Comparison of ENCODE assay signal across 8 mouse cellular contexts in genomic region chr5:115181248-115181940, GRCm38 (mm10). TPM values are rescaled to one million over a fixed set of nuclear protein-coding genes. Genes with fewer than 3 reads are reported as not detected.
DNase-seq lines count a peak whose midpoint lies in the region; ATAC-seq and TF ChIP-seq lines count a peak whose summit lies in the region.

No protein-coding gene starts in this region.

- H3K27me3 ChIP-seq in forebrain, embryonic 10.5 days (ENCODE audit: poor library complexity, severe bottlenecking) = peaks cover 24% of the 10 kb centered on the region
- H3K27me3 ChIP-seq in forebrain, postnatal 0 days (ENCODE audit: insufficient read depth, low read length) = no peaks in the 10 kb centered on the region
- H3K27me3 ChIP-seq in heart, postnatal 0 days (ENCODE audit: control insufficient read depth, insufficient read depth, low read length) = no peaks in the 10 kb centered on the region

- ATAC-seq in forebrain, postnatal 0 days = no peak
- 0 out of 2 replicates have a peak, but pooled peaks have one; percentile 47 for ATAC-seq in heart, postnatal 0 days (ENCODE audit: insufficient read depth, low read depth)

- no peak for TF ChIP-seq EP300 in heart, postnatal 0 days (IDR thresholded peaks at IDR 0.05; ENCODE audit: low read depth)

- H3K9ac ChIP-seq in forebrain, postnatal 0 days = no peak overlapping the region
- no peak overlapping the region for H3K9ac ChIP-seq in heart, postnatal 0 days (replicated peaks; ENCODE audit: low read depth, low read length)

- no peak overlapping the region for H3K4me3 ChIP-seq in forebrain, embryonic 10.5 days
- H3K4me3 ChIP-seq in forebrain, postnatal 0 days (ENCODE audit: low read depth, low read length) = no peak overlapping the region
- no peak overlapping the region for H3K4me3 ChIP-seq in heart, postnatal 0 days (ENCODE audit: low read depth, low read length)

- peak overlapping the region; percentile 27; the same call in 1 of the 2 replicates for H3K27ac ChIP-seq in forebrain, embryonic 10.5 days
- no peak overlapping the region for H3K27ac ChIP-seq in forebrain, postnatal 0 days (ENCODE audit: low read depth, low read length)
- H3K27ac ChIP-seq in heart, postnatal 0 days (ENCODE audit: low read depth) = no peak overlapping the region

- H3K36me3 ChIP-seq in forebrain, embryonic 10.5 days (replicated peaks) = no peaks in the 10 kb centered on the region
- H3K36me3 ChIP-seq in forebrain, postnatal 0 days (ENCODE audit: insufficient read depth) = no peaks in the 10 kb centered on the region
- no peaks in the 10 kb centered on the region for H3K36me3 ChIP-seq in heart, postnatal 0 days (replicated peaks; ENCODE audit: control insufficient read depth, insufficient read depth, low read length)

- DNase-seq in forebrain, embryonic 10.5 days (ENCODE audit: extremely low spot score, low spot score) = no peak
- no peak for DNase-seq in forebrain, postnatal 0 days
- peak; percentile 85 for DNase-seq in R1 (ENCODE audit: low read depth, low spot score)
- no peak for DNase-seq in heart, postnatal 0 days (ENCODE audit: low spot score)
- peak; percentile 53 for DNase-seq in lung, postnatal 10 days
- no peak for DNase-seq in layer of hippocampus, adult 9-10 months (ENCODE audit: low spot score)
- no peak for DNase-seq in layer of hippocampus, adult 11-12 months (ENCODE audit: low spot score)
- DNase-seq in right cerebral cortex, adult 18-20 months = no peak

- WGBS in forebrain, embryonic 10.5 days = 87% methylated on average over 13 of the region's 13 CpGs
- WGBS in forebrain, postnatal 0 days = 76% methylated on average over 13 of the region's 13 CpGs
- WGBS in heart, postnatal 0 days = 59% methylated on average over 13 of the region's 13 CpGs

- no peaks in the 10 kb centered on the region for H3K9me3 ChIP-seq in forebrain, embryonic 10.5 days
- no peaks in the 10 kb centered on the region for H3K9me3 ChIP-seq in forebrain, postnatal 0 days (ENCODE audit: low read length)
- H3K9me3 ChIP-seq in heart, postnatal 0 days (replicated peaks; ENCODE audit: control insufficient read depth, low read length) = no peaks in the 10 kb centered on the region

- no peak overlapping the region for H3K4me2 ChIP-seq in forebrain, postnatal 0 days (ENCODE audit: low read depth)
- H3K4me2 ChIP-seq in heart, postnatal 0 days (ENCODE audit: low read depth, low read length) = no peak overlapping the region

- H3K4me1 ChIP-seq in forebrain, embryonic 10.5 days = peaks cover 28% of the 10 kb centered on the region
- H3K4me1 ChIP-seq in forebrain, postnatal 0 days (ENCODE audit: insufficient read depth) = 0 out of 2 replicates have a peak, but pooled peaks cover 4% of the 10 kb centered on the region
- peaks cover 11% of the 10 kb centered on the region for H3K4me1 ChIP-seq in heart, postnatal 0 days (ENCODE audit: control insufficient read depth, insufficient read depth)

- no peak for TF ChIP-seq CTCF in forebrain, postnatal 0 days (IDR thresholded peaks at IDR 0.05; ENCODE audit: low read depth)
- no peak for TF ChIP-seq CTCF in heart, postnatal 0 days (IDR thresholded peaks at IDR 0.05; ENCODE audit: low read depth)

RNA-seq across cellular contexts. Expression of gene Cabp1, which starts 12.8 kb away (rescaled TPM):
- 0.31 and 0.43 TPM in 2 replicates for polyA plus RNA-seq in forebrain, embryonic 10.5 days (2016; fragmentation: Nextera tagmentation; extraction: Ambion mirVana)
- 28.1 and 31.5 TPM in 2 replicates for total RNA-seq in forebrain, postnatal 0 days (2014; rRNA removed)
- polyA plus RNA-seq in forebrain, postnatal 0 days (2015; fragmentation: Nextera tagmentation; extraction: Ambion mirVana) = 12.6 and 19.4 TPM in 2 replicates
- 0.39 and 4.1 TPM in 2 replicates for total RNA-seq in heart, postnatal 0 days (2014; rRNA removed; ENCODE audit: low replicate concordance)
- polyA plus RNA-seq in heart, postnatal 0 days (2015; fragmentation: Nextera tagmentation; extraction: Ambion mirVana) = 0.78 and 0.96 TPM in 2 replicates

RNA-seq across cellular contexts. Expression of gene Mlec, which starts 23.4 kb away (rescaled TPM):
- 64.2 and 67.3 TPM in 2 replicates for polyA plus RNA-seq in forebrain, embryonic 10.5 days (2016; fragmentation: Nextera tagmentation; extraction: Ambion mirVana)
- 49.9 and 58.6 TPM in 2 replicates for total RNA-seq in forebrain, postnatal 0 days (2014; rRNA removed)
- polyA plus RNA-seq in forebrain, postnatal 0 days (2015; fragmentation: Nextera tagmentation; extraction: Ambion mirVana) = 8.4 and 15.7 TPM in 2 replicates
- 68.4 and 74.8 TPM in 2 replicates for total RNA-seq in heart, postnatal 0 days (2014; rRNA removed; ENCODE audit: low replicate concordance)
- 20.4 and 21.1 TPM in 2 replicates for polyA plus RNA-seq in heart, postnatal 0 days (2015; fragmentation: Nextera tagmentation; extraction: Ambion mirVana)

RNA-seq across cellular contexts. Expression of gene Unc119b, which starts 46.6 kb away (rescaled TPM):
- polyA plus RNA-seq in forebrain, embryonic 10.5 days (2016; fragmentation: Nextera tagmentation; extraction: Ambion mirVana) = 75.4 and 77.6 TPM in 2 replicates
- 24.7 and 27.2 TPM in 2 replicates for total RNA-seq in forebrain, postnatal 0 days (2014; rRNA removed)
- 17.4 and 20.3 TPM in 2 replicates for polyA plus RNA-seq in forebrain, postnatal 0 days (2015; fragmentation: Nextera tagmentation; extraction: Ambion mirVana)
- total RNA-seq in heart, postnatal 0 days (2014; rRNA removed; ENCODE audit: low replicate concordance) = 17.0 and 25.9 TPM in 2 replicates
- 10.6 and 11.7 TPM in 2 replicates for polyA plus RNA-seq in heart, postnatal 0 days (2015; fragmentation: Nextera tagmentation; extraction: Ambion mirVana)

RNA-seq across cellular contexts. Expression of gene Pop5, which starts 54.2 kb away (rescaled TPM):
- 116 and 119 TPM in 2 replicates for polyA plus RNA-seq in forebrain, embryonic 10.5 days (2016; fragmentation: Nextera tagmentation; extraction: Ambion mirVana)
- total RNA-seq in forebrain, postnatal 0 days (2014; rRNA removed) = 32.8 and 40.8 TPM in 2 replicates
- 85.9 and 96.6 TPM in 2 replicates for polyA plus RNA-seq in forebrain, postnatal 0 days (2015; fragmentation: Nextera tagmentation; extraction: Ambion mirVana)
- 41.1 and 71.6 TPM in 2 replicates for total RNA-seq in heart, postnatal 0 days (2014; rRNA removed; ENCODE audit: low replicate concordance)
- 57.9 and 65.9 TPM in 2 replicates for polyA plus RNA-seq in heart, postnatal 0 days (2015; fragmentation: Nextera tagmentation; extraction: Ambion mirVana)

Comparison
In these comparisons a context has a peak if more than half of its experiments do, and no peak if none do; other contexts are left out.
1. DNase-seq: peak in R1 (single experiment) and lung, postnatal 10 days (single experiment); none in forebrain, embryonic 10.5 days (single experiment), forebrain, postnatal 0 days (single experiment), heart, postnatal 0 days (single experiment), layer of hippocampus, adult 9-10 months (single experiment), layer of hippocampus, adult 11-12 months (single experiment) and right cerebral cortex, adult 18-20 months (single experiment).